Mouse (Mus musculus) neural tube, embryonic 15.5 days (tissue): ENCODE data around the gene Hspb7. TPM values are rescaled to one million over a fixed set of nuclear protein-coding genes. Genes with fewer than 3 reads are reported as not detected.

Experiments
- ATAC-seq: fragments of 200-750 bp; cut with Nextera tagmentation; 2 replicates; pipeline ENCODE4 v1.8.0; 2017; ENCODE audit warnings: mild to moderate bottlenecking, moderate TSS enrichment, moderate library complexity; ENCODE audit not compliant: low FRiP score
- H3K27ac ChIP-seq: fragments of 300-500 bp; sonication (generic); replicated peaks from 2 replicates; pipeline ENCODE4 v1.5.1; 2015; ENCODE audit warnings: mild to moderate bottlenecking, inconsistent platforms
- H3K27me3 ChIP-seq: fragments of 300-500 bp; sonication (generic); replicated peaks from 2 replicates; pipeline ENCODE4 v1.6.1; 2015; ENCODE audit warnings: inconsistent platforms
- H3K36me3 ChIP-seq: fragments of 300-500 bp; sonication (generic); 2 replicates; pipeline ENCODE4 v1.6.1; 2015; ENCODE audit warnings: inconsistent platforms
- H3K4me1 ChIP-seq: fragments of 300-500 bp; sonication (generic); 2 replicates; pipeline ENCODE4 v1.6.1; 2015; ENCODE audit warnings: inconsistent platforms
- H3K4me2 ChIP-seq: fragments of 300-500 bp; sonication (generic); 2 replicates; pipeline ENCODE4 v1.6.1; 2015; ENCODE audit warnings: inconsistent platforms, mild to moderate bottlenecking, moderate library complexity
- H3K4me3 ChIP-seq: fragments of 300-500 bp; sonication (generic); replicated peaks from 2 replicates; pipeline ENCODE4 v1.5.1; 2015; ENCODE audit warnings: mild to moderate bottlenecking, inconsistent platforms
- H3K9ac ChIP-seq: fragments of 300-500 bp; sonication (generic); replicated peaks from 2 replicates; pipeline ENCODE4 v1.6.1; 2015; ENCODE audit warnings: mild to moderate bottlenecking, inconsistent platforms
- H3K9me3 ChIP-seq: fragments of 300-500 bp; sonication (generic); replicated peaks from 2 replicates; pipeline ENCODE4 v1.6.1; 2016; ENCODE audit warnings: inconsistent platforms
- WGBS: fragments of 180-500 bp; shearing (Covaris S2); methylation state at CpG from one replicate; pipeline ENCODE4 v1.1.7; 2015; ENCODE audit warnings: mixed read lengths; 5-methylcytosine and 5-hydroxymethylcytosine counted together
- polyA plus RNA-seq: library from polyadenylated mRNA; unstranded; fragments of >200 nt; fragmentation: Nextera tagmentation; extraction: Ambion mirVana; gene quantifications from 2 replicates; pipeline ENCODE4 v1.2.1, GENCODE M21; 2015

Hspb7 gene
- polyA plus RNA-seq, 1 experiment from 2014 or later: 0.31 TPM

DNA sequence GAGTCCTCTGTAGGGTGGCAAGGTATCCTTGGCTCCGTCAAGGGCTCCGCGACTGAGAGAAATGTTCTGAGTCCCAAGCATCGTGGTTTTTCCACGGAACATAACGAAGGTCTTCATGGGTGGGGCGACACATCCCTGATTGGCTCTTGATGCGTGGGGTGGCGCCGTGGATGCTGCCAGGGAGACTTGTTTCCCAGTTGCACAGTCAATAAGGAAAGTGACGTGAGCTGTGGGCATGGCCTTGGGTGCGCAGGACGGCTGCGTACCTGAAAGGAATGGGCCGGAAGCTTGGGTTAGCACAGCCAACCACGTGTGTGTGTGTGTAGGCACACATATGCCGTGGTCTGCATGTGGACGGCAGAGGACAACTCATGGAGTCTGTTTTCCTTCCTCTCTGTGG lies 12.6 kb downstream of the Hspb7 start:
- 84% methylated on average over 18 of the region's 18 CpGs for WGBS
- Histone ChIP-seq H3K27me3 (no peaks in the 10 kb centered on the region), H3K4me3 (no peak overlapping the region), H3K27ac (no peak overlapping the region), H3K9me3 (no peaks in the 10 kb centered on the region), H3K4me2 (no peak overlapping the region), H3K4me1 (no peaks in the 10 kb centered on the region), H3K9ac (no peak overlapping the region), H3K36me3 (no peaks in the 10 kb centered on the region)
- ATAC-seq: no peak

DNA sequence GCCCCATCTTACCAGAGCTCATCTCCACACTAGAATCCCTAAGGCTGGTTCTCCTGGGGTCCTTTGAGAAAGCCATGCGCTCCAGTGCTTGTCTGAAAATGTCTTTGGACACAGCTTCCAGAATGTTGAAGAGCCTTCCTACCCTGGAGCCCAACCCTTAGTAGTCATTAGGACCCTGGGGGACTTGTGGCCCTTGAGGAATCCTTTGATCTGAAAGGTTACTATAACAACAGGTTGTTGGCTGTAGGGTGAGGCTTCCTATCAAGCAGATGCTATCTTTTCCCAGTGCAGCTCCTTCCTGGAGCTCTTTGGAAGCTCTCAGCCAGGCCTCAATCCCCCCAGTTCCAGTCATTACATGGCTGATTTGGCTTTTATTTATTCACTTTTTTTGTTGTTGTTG lies 15.4 kb downstream of the Hspb7 start, which contains the start of gene Srarp:
Gene Srarp, minus strand, starts transcription at position 132 of the 400 bp plus-strand sequence.
- no peaks in the 10 kb centered on the region for H3K4me1 ChIP-seq
- no peaks in the 10 kb centered on the region for H3K36me3 ChIP-seq
- H3K27me3 ChIP-seq: no peaks in the 10 kb centered on the region
- no peak for ATAC-seq
- no peak within 1 kb of the TSS for H3K4me2 ChIP-seq
- H3K9me3 ChIP-seq: no peaks in the 10 kb centered on the region
- no peak within 1 kb of the TSS for H3K9ac ChIP-seq
- 85% methylated on average over 1 of the region's 1 CpGs for WGBS
- H3K27ac ChIP-seq: no peak within 1 kb of the TSS
- no peak within 1 kb of the TSS for H3K4me3 ChIP-seq

DNA sequence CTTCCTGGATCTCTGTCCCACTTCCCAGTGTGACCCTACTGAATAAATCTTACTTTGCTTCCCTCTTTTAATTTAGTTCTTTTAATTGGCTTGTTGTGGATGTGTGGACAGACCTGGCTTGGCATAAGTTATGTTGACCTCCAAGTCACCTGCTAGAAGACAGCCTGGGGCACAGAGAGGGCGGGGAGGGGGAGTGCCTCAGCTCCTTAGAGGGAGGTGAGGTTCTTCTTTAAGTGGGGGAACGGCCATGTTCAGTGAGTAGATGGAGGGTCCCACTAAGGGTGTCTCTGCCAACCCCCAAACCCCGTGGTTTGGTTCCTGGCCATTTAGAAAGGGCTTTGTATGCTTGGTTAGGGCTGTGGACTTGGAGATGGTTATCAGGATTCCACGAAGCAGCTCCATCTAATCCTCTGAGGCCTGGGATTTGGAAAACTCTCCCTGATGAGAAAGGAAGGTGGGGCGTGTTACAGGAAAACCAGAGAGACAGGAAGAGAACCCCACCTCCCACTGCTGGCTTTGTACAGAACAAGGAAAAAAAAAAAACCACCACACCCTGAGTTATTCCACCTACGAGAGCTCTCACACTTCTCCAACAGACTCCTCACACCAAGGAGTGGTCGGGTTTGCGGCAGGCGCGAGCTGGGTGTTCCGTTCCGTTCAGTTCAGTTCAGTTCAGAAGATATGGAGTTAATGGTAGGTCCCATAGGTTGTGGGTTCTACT lies 18.7 kb downstream of the Hspb7 start:
- H3K4me3 ChIP-seq: no peak overlapping the region
- H3K4me1 ChIP-seq: peaks cover 7% of the 10 kb centered on the region
- H3K27me3 ChIP-seq: no peaks in the 10 kb centered on the region
- no peak overlapping the region for H3K27ac ChIP-seq
- no peak for ATAC-seq
- WGBS: 86% methylated on average over 12 of the region's 12 CpGs
- no peak overlapping the region for H3K9ac ChIP-seq
- no peak overlapping the region for H3K4me2 ChIP-seq
- no peaks in the 10 kb centered on the region for H3K36me3 ChIP-seq
- H3K9me3 ChIP-seq: no peaks in the 10 kb centered on the region

DNA sequence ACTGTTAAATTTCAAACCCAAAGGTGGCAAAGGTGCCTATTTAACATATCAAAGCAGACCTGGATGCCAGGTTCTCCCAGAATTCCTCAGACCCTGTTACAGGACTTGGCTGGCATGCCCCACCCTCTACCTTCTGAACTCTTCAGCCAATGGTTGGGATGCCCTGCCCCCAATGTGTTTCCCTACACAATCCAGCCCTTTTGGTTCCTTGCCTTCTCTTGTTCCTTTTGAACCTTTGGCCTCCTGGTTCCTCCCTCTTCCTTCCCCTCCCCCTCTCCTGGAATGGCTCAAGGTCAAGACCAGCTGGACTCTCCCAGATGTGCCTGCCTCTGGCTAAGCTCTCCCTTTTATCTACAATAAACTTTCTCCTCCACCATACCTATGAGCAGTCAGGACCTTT lies 20.3 kb downstream of the Hspb7 start:
- ATAC-seq: no peak
- Histone ChIP-seq H3K9me3 (no peaks in the 10 kb centered on the region), H3K27me3 (no peaks in the 10 kb centered on the region)

GRCm38 (mm10) chr4:141443641-141444429 lies 23.3 kb downstream of the Hspb7 start:
- H3K4me3 ChIP-seq: peak overlapping the region; percentile 100
- H3K4me2 ChIP-seq: peak overlapping the region; percentile 73
- peaks cover 23% of the 10 kb centered on the region for H3K36me3 ChIP-seq
- H3K9me3 ChIP-seq: no peaks in the 10 kb centered on the region
- H3K4me1 ChIP-seq: peaks cover 24% of the 10 kb centered on the region
- H3K27me3 ChIP-seq: no peaks in the 10 kb centered on the region
- peak overlapping the region; percentile 96 for H3K9ac ChIP-seq
- WGBS: 52% methylated on average over 11 of the region's 11 CpGs
- ATAC-seq: no peak
- no peak overlapping the region; the same call in 1 of the 2 replicates for H3K27ac ChIP-seq

More for the DNA sequence above, 20.3 kb downstream of the Hspb7 start:
- Histone ChIP-seq H3K36me3 (no peaks in the 10 kb centered on the region), H3K4me3 (no peak overlapping the region), H3K27ac (no peak overlapping the region), H3K4me1 (peaks cover 16% of the 10 kb centered on the region), H3K4me2 (no peak overlapping the region), H3K9ac (no peak overlapping the region)

GRCm38 (mm10) chr4:141444451-141445327 lies 24.1 kb downstream of the Hspb7 start, which contains the start of gene Zbtb17:
Gene Zbtb17, plus strand, starts transcription at chr4:141444654.
- peak; percentile 92 for ATAC-seq
- peak within 1 kb of the TSS; percentile 100 for H3K4me3 ChIP-seq
- H3K9me3 ChIP-seq: no peaks in the 10 kb centered on the region
- peaks cover 31% of the 10 kb centered on the region for H3K36me3 ChIP-seq
- H3K4me2 ChIP-seq: peak within 1 kb of the TSS; percentile 73
- peaks cover 24% of the 10 kb centered on the region for H3K4me1 ChIP-seq
- peak within 1 kb of the TSS; percentile 96 for H3K9ac ChIP-seq
- WGBS: under 1% methylated on average over 69 of the region's 102 CpGs
- H3K27me3 ChIP-seq: no peaks in the 10 kb centered on the region
- peak within 1 kb of the TSS; percentile 87 for H3K27ac ChIP-seq

DNA sequence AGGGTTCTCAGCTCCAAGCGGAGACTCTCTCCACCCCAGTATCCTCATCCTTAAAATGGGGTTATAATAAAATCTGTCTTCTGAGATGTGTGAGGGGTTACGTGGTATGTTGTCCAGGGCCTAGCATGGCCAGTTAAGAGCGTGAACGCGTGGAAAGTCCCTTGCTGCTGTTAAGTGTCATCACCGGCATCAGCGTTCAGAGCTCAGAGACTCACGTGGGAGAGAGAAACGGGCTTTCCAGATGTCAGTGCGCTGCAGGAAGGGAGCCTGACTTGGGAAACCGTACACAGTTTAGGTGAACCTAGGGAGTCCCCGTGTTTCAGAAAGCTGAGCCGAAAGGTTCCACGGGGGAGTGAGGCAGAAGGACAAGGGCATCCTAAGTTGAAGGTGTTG lies 24.7 kb downstream of the Hspb7 start:
- 13% methylated on average over 14 of the region's 14 CpGs for WGBS
- H3K4me1 ChIP-seq: peaks cover 24% of the 10 kb centered on the region
- no peaks in the 10 kb centered on the region for H3K9me3 ChIP-seq
- peak overlapping the region; percentile 87 for H3K27ac ChIP-seq
- H3K4me2 ChIP-seq: peak overlapping the region; percentile 73
- peaks cover 36% of the 10 kb centered on the region for H3K36me3 ChIP-seq
- ATAC-seq: 0 out of 2 replicates have a peak, but pooled peaks have one; percentile 1
- H3K27me3 ChIP-seq: no peaks in the 10 kb centered on the region
- H3K4me3 ChIP-seq: peak overlapping the region; percentile 100
- H3K9ac ChIP-seq: peak overlapping the region; percentile 96

- 69% methylated on average over 7 of the region's 7 CpGs for WGBS
- Histone ChIP-seq H3K4me3 (no peak overlapping the region), H3K9ac (no peak overlapping the region)
Observed at GRCm38 (mm10) chr4:141446211-141446610, 25.6 kb downstream of the Hspb7 start.

DNA sequence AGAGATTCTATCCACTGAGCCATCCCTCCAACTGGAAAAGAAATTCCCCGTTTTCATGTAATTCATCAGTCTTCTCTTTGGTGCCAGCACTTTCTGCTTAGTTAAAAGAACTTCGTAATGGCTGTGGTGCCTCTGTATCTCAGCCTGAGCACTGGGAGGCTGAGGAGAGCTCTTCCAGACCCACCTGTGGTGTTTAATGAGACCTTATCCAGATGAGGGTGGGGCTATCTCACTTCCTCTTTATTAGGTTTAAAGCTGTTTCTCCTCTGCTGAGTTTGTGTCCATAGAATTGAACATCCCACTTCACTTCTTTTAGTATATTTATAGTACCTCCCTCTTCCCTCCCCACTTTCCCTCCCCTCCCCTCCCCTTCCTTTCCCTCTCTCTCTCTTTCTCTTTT lies 30.7 kb downstream of the Hspb7 start:
- Histone ChIP-seq H3K27me3 (no peaks in the 10 kb centered on the region), H3K4me1 (peaks cover 13% of the 10 kb centered on the region), H3K27ac (no peak overlapping the region), H3K9me3 (no peaks in the 10 kb centered on the region), H3K4me3 (no peak overlapping the region), H3K36me3 (peaks cover 61% of the 10 kb centered on the region), H3K4me2 (no peak overlapping the region), H3K9ac (no peak overlapping the region)
- no peak for ATAC-seq
- WGBS: 87% methylated on average over 2 of the region's 2 CpGs

More at GRCm38 (mm10) chr4:141446211-141446610, 25.6 kb downstream of the Hspb7 start:
- ATAC-seq: no peak
- H3K4me1 ChIP-seq: peaks cover 24% of the 10 kb centered on the region
- H3K36me3 ChIP-seq: peaks cover 40% of the 10 kb centered on the region
- no peaks in the 10 kb centered on the region for H3K27me3 ChIP-seq
- H3K27ac ChIP-seq: no peak overlapping the region
- H3K9me3 ChIP-seq: no peaks in the 10 kb centered on the region
- H3K4me2 ChIP-seq: no peak overlapping the region

DNA sequence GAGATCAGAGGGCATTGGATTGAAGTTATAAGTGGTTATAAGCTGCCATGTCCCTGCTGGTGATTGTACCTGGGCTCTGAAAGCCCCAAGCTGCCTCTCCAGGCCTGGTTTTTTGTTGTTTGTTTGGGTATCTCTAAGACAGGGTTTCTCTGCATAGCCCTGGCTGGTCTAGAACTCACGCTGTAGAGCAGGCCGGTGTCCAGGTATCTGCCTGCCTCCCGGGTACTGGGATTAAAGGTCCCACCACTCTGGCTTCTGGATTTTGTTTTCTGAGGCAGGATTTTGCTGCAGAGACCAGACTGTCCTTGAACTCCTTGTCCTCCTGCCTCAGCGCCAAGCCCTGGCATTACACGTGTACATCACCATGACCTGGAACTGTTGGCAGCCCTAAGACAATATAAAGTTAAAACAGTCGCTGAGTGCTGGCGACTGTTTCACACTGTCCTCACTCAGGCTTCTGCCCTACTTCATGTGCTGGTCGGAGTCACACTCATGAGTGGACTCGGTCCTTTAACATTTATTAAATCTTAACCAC lies 31.4 kb downstream of the Hspb7 start:
- no peak overlapping the region for H3K27ac ChIP-seq
- 96% methylated on average over 9 of the region's 9 CpGs for WGBS
- no peak overlapping the region for H3K4me3 ChIP-seq
- H3K27me3 ChIP-seq: no peaks in the 10 kb centered on the region
- H3K9me3 ChIP-seq: no peaks in the 10 kb centered on the region
- H3K9ac ChIP-seq: no peak overlapping the region
- ATAC-seq: no peak
- H3K4me1 ChIP-seq: peaks cover 8% of the 10 kb centered on the region; the same call in 1 of the 2 replicates
- H3K4me2 ChIP-seq: no peak overlapping the region
- peaks cover 58% of the 10 kb centered on the region for H3K36me3 ChIP-seq
